Mouse (Mus musculus) layer of hippocampus, adult 18-20 months (tissue): ENCODE measurements around the gene Ankfn1. TPM values are rescaled to one million over a fixed set of nuclear protein-coding genes. Genes with fewer than 3 reads are reported as not detected.
A peak's percentile ranks its signal among the peaks of the same experiment; 100 is the strongest.

Source experiments
- DNase-seq, 2 experiments: peaks; one replicate each; pipeline ENCODE4 v3.0.0; 2022; ENCODE audit warnings: low spot score in 2 of 2
- long read RNA-seq: library from polyadenylated mRNA; stranded (forward); transcript quantifications from one replicate; pipeline ENCODE4 v2.0.0, GENCODE M21; 2021
- total RNA-seq, 2 experiments: library from RNA; stranded (reverse); gene quantifications; 2 replicates each; pipeline ENCODE4 v1.2.3; 2021

Gene Ankfn1
- total RNA-seq, result 1 to 10 TPM; 1.2 to 1.9 TPM
- long read RNA-seq, partial matches to known transcripts, result 0 of 1 reads
- long read RNA-seq, other reads (novel, unspliced or antisense), result 1 of 1 reads

GRCm38 (mm10) chr11:89777431-89777830 lies at the start of gene Ankfn1:
Ankfn1 (minus strand) TSS chr11:89777653.
- no peak for DNase-seq

GRCm38 (mm10) chr11:89823661-89824446 lies 46.4 kb upstream of the Ankfn1 start:
- DNase-seq, result no peak

- no peak for DNase-seq
Measured at GRCm38 (mm10) chr11:89818594-89818993, 41.1 kb upstream of the Ankfn1 start.

GRCm38 (mm10) chr11:89811403-89811802 lies 34.0 kb upstream of the Ankfn1 start:
- no peak for DNase-seq

DNA sequence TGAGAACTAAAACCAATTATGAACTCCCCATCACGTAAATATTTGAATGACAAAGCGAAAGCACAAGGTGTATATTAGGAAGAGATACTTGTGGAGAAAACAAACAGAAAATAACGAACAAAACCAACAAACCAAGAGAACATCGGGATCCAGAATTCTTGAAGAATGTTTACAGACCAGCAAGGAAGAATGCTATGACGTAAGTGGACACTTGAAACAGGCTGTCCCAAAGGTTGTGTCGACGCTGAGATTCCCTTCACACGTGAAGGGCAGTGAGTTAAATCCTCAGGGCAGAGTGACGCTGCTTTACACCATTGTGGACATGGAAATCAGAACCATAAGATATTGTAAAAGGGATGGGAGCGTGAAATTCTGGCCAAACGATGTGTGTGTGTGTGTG lies 30.5 kb upstream of the Ankfn1 start:
- no peak for DNase-seq

DNA sequence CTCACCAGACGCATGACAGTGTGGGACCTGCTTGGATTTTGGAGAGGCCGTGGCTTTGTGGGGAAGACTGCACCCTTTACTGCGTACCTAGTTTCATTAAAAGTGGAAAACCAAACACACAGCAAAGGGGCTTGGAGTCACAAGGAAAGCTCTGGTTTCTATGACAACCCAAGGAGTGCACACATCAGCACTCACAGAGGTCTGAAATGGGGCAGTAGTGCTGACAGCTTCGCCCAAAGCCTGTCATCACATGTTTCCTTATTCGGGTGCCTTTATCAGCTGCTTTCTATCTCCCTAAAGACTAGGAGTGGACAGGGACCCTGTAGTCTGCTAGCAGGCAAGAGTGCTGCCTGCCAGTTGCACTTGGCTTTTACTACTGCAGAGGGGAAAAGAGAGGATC lies 27.4 kb upstream of the Ankfn1 start:
- DNase-seq, result no peak

- no peak for DNase-seq
Measured at GRCm38 (mm10) chr11:89803974-89804373, 26.5 kb upstream of the Ankfn1 start.

DNA sequence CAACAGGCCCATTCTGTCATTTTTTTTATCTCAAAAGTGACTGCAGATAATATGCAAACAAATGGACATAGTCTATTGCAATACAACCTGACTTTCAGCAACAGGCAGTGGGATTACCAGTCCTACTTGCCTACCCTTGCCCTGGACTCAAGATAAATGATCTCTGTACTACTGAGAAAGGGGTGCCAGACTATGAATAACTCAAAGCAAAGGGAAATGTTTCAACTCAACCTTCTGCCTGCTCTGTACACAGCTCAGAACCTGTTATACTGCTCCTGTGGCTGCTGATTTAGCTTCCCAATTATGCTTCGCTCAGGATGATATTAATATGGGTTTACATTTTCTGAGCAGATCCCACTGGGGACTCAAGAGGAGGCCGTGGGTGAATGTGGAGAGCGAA lies 15.3 kb upstream of the Ankfn1 start:
- no peak for DNase-seq

GRCm38 (mm10) chr11:89776070-89776469 lies 1.4 kb downstream of the Ankfn1 start:
- no peak for DNase-seq

DNA sequence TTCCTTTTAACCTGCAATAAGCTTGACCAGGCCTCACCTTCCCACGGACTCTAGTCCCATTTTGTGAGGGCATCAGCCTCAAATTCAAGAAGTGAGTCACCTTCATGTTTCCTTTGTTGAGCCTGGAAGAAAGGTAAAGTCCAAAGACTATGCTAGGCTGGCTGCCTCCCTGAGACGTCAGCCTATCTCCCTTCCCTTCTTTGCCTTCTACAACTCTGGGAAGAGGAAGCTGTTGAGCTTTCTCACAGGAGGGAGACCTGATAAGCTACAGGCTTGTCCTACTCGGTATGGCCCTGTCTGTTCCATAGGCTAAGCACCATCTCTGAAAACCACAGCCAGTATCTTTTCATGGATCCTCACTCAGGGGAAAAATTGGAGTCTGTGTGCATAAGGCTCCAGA lies 2.5 kb downstream of the Ankfn1 start:
- DNase-seq, result no peak

DNA sequence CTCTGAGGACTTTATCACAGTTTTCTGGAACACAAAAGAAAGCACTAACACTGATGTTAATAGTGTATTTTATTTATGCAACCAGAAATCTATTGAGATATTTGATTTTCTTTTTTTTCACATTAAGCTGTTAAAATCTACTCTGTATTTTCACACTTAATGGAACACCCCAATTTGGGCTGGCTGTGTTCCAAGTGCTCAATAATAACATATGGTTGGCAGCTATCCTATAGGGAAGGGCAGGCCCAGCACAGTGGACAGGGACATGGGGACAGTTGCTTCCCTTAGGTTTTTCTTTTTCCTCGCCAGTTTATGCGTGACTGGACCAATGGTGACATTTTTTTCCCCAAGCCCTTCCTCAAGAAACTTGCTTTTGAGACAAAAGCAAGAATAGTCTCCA lies 4.5 kb downstream of the Ankfn1 start:
- no peak for DNase-seq

- DNase-seq, result no peak
Measured at GRCm38 (mm10) chr11:89765770-89766148, 11.7 kb downstream of the Ankfn1 start.

DNA sequence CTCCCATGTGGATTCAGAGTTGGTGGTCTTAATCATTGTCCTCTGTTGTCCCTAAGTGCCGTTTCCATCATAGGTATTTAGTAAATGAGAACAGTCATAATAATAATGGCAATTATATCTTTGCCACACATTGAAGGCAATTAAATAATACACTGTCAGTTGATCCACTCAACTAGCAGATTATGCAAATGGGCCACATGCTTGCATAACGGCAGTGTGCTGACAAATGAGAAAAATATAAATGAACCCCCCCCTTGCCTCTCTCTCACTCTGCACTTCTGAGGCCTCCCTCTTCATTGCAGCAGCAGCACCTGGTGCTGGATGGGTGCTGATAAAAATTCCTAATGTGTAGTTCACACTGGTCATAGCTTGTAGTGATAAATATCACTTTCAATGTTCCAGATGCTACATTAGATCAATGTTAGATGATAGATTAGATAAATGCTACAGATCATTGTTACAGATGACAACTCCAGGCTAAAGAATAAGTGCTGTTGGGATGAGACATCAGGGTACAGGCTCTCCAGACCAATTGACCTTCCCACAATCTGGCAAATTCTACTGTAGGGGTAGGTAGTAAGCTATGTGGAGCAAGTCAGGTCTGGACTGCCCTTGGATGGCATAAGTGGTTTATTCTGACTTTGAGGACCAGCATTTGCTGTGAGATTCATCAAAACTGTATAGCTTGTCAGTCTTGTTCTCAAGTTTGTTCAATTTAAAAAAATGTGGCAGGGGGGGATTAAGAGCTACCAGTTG lies 12.3 kb downstream of the Ankfn1 start:
- DNase-seq, result peak in 1 of 2 experiments; percentile 51

DNA sequence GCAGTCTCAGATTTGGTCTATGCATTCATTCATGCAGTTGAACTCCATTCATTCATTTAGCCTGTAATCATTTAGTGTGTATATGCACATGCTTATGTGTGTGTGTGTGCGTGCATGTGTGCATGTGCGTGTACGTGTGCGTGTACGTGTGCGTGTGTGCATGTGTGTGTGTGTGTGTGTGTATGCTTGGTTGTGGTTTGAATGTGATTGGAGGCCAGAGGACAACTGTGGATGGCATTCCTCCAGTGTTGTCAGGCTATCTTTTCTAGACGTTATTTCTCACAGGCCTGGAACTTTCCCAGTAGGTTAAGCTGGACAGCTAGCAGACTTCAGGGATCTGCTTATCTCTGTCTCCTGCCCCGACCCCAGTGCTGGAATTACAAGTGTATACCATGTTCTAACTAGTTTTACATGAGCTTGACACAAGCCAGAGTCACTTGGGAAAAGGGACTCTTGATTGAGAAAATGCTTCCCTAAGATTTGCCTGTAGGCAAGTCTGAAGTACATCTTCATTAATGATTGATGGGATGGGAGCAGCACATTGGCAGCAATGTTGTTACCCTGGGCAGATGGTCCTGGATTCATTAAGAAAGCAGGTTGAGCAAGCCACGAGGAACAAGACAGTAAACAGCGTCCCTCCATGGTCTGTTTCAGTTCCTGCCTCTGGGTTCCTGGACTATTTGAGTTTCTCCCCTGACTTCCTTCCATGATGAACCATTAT lies 43.3 kb downstream of the Ankfn1 start:
- DNase-seq, result no peak

- no peak for DNase-seq
Measured at GRCm38 (mm10) chr11:89733526-89733925, 43.9 kb downstream of the Ankfn1 start.

- DNase-seq, result peak; percentile 67 to 88
Measured at GRCm38 (mm10) chr11:89720847-89721246, 56.6 kb downstream of the Ankfn1 start.

- DNase-seq, result no peak
Measured at GRCm38 (mm10) chr11:89718491-89718982, 58.9 kb downstream of the Ankfn1 start.

DNA sequence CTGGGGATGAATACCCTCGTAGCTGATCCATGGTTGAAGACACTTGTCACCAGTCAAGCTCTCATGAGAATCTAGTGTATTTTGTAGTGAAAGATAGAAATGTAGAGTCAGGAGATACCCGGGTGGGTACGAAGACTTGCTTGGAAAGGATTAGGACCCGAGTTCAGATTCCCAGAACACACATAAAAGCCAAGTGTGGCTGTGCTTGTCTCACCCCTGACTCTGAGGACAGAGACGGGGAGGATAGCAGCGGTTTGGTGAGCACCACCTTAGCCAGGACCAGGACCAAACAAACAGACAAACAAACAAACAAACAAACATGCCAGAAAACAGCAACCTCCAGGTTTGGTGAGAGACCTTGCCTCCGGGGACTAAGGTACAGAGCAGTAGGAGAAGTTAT lies 61.1 kb downstream of the Ankfn1 start:
- no peak for DNase-seq

DNA sequence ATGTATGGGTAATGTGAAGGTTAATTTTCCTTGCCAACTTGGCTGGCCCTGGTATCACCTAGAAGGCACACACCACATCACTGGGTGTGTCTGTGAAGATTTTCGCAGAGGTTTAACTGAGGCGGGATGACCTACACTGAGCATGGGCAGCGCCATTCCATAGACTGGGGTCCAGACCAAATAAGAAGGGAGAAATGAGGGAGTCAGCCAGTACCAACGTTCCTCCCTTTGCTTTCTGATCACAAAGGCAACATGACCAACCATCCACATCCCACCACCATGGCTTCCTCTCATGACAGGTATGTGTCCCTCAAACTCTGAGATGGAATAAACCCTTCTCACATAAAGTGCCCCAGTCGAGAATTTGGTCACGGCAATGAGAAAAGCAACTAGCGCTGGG lies 68.9 kb downstream of the Ankfn1 start:
- DNase-seq, result no peak

GRCm38 (mm10) chr11:89696431-89697403 lies 80.7 kb downstream of the Ankfn1 start:
- DNase-seq, result peak in 1 of 2 experiments; percentile 3
